ENCODE assay signal across 10 mouse cellular contexts in the genomic region with DNA sequence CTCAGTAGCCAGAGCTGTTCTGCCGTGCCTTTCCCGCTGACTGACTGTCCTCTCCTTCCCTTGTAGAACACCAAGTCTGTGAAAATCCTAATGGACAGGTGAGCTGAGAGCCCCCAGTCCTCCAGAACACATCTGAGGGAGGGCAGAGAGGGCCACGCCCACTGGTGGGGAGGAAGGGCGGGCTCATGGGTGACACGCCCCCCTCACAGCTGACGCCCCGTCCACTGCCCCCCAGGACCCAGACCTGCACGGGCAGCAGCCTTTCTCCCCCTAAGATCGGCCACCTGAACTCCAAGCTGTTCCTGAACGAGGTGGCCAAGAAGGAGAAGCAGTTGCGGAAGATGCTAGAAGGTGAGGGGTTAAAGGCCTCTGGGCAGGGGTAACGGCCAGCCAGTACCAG.
"Had no signal": no experiment of that assay in that cellular context is flagged by ENCODE, and none has a peak within 500 bp of the region (broad histone marks: within the 10 kb centered on the region; RNA-seq: fewer than 3 reads in every experiment).

No protein-coding gene starts in this region.

- H3K4me3 ChIP-seq: limb, embryonic 15.5 days; liver, embryonic 12.5 days; lung, embryonic 15.5 days; midbrain, embryonic 13.5 days; neural tube, embryonic 12.5 days had no signal

- H3K27ac ChIP-seq: limb, embryonic 15.5 days; liver, embryonic 12.5 days; lung, embryonic 15.5 days; midbrain, embryonic 13.5 days; neural tube, embryonic 12.5 days; stomach, postnatal 0 days had no signal

- H3K27me3 ChIP-seq: limb, embryonic 15.5 days; lung, embryonic 15.5 days; midbrain, embryonic 13.5 days; neural tube, embryonic 12.5 days had no signal

- DNase-seq: layer of hippocampus, adult 9-11 months; layer of hippocampus, postnatal 36 days; lung, postnatal 14 days; thymus, adult 2 months had no signal
